Mouse (Mus musculus) testis, adult 2 months (tissue): Measurements from ENCODE around the gene Naa80.

Experiments
- CTCF ChIP-seq: fragments of 200-500 bp; IDR thresholded peaks from 2 replicates; pipeline ENCODE4 v1.5.1; 2012; ENCODE audit warnings: low read depth, mild to moderate bottlenecking, inconsistent platforms, low read length, moderate library complexity; ENCODE audit not compliant: control insufficient read depth, insufficient read depth, insufficient replicate concordance
- POLR2A ChIP-seq: fragments of 200-500 bp; IDR thresholded peaks from 2 replicates; pipeline ENCODE4 v1.6.1; 2012; ENCODE audit warnings: low read depth, mild to moderate bottlenecking, inconsistent platforms, low read length, moderate library complexity; ENCODE audit not compliant: control insufficient read depth

DNA sequence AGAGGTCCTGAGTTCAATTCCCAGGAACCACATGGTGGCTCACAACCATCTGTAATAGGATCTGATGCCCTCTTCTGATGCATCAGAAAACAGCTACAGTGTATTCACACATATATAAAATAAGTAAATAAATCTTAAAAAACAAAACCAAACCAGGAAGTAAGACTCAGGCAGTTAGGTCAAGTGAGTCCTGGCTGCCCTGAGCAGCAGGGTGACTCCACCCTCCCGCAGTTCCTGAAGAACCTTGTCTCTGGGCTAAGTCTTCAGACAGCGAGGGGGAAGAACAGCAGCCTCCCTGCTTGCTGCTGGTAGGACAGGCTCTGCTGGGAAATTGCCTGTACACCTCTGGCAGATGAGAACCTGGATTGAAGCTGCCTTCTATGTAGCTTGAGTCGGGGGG is 22.3 kb upstream of the Naa80 start:
- no peak for TF ChIP-seq CTCF
- no peak for TF ChIP-seq POLR2A
